Mouse (Mus musculus): ENCODE measurements around the gene 4933428G20Rik.

Gene 4933428G20Rik

GRCm38 (mm10) chr11:97505784-97506183 is 5.6 kb upstream of the 4933428G20Rik start:
- DNase-seq (ENCODE audit: low spot score): no peak

GRCm38 (mm10) chr11:97502846-97503245 is 2.7 kb upstream of the 4933428G20Rik start:
- no peak for DNase-seq (ENCODE audit: low spot score)

DNA sequence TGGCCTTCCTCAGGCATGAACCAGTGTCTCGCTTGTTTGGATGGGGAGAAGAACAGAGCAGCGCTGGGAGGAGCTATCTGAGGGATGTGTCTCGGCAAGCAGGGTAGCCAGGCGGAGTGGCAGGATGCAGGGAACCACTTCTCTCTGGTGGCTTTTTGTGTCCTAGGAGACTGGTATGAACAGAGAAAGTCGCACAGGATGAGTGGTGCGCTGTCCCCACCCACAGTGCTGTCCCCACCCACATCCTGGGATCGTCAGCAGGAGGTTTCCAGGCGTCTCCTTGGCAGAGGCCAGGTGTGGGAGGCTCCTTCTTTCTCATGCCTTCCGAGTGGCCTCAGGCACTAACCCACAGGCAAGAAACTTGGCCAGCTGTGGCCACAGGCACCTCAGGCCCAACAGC is 2.2 kb upstream of the 4933428G20Rik start:
- no peak for DNase-seq (ENCODE audit: low spot score)

DNA sequence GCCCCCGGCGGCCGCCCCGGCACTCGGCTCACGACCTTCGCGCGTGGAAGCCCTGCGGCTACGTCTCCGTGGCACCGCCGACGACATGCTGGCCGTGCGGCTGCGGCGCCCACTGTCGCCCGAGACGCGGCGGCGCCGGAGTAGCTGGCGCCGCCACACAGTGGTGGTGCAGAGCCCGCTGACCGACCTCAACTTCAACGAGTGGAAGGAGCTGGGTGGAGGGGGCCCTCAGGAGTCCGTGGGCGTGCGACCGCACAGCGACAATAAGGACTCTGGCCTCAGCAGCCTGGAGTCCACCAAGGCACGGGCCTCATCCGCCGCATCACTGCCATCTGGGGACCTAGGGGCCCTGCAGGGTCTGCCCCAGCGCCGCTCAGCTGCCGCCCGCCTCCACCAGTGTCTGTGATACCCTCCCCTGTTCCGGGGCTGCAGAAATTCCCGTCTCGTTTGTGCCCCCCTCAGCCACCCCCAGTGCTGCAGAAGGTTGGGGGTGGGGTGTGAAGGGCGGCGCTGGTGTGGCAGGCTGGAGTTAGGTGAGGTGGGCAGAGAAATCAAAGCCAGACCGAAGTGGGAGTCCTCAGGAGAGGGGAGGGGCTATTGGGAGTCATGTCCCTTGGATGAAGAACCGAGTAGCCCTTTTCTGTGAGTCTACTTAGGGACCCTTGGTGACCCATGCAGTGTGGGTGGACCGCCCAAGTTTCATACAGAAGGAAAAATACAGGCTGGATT is 744 bp upstream of the 4933428G20Rik start:
- DNase-seq (ENCODE audit: low spot score): no peak

DNA sequence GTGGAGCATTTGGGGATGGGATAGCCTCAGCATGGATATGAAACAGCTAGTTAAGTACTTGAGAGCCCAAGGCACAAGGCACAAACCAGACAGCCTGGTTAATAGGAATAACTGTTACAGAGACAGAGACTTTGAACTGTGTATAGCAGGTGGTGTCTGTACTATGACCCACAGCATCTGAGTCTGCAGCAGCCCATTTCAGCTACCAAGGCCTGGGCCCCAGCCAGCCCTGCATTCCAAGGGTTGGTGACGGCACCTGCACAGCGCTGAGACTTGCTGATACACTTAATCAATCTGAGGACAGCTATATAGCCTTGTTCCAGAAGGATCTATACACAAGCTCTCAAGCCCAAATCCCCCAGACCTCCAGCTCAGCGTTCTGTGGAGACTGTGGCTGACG is 2.6 kb downstream of the 4933428G20Rik start:
- no peak for DNase-seq (ENCODE audit: low spot score)

DNA sequence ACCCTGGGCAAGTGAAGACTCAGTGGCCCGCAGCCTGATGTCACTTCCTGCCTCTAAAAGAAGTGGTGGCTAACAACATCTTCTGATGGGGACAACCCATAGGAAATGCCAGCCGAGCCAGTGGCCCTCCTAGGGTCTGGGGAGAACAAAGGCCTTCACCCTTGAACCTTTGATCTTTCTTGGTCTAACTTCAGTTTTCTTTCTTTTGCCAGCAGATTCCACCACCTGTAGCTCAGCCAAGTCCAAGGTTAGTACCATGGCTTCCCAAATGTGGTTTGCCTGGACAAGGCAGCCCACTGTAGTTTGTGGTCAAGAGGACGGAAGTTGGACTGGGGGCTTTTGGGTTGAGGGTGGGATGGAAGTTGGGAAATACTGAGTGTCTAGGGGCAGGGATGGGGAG is 7.3 kb downstream of the 4933428G20Rik start:
- no peak for DNase-seq (ENCODE audit: low spot score)

- DNase-seq (ENCODE audit: low spot score): no peak
Observed at GRCm38 (mm10) chr11:97491640-97492039, 8.5 kb downstream of the 4933428G20Rik start.

DNA sequence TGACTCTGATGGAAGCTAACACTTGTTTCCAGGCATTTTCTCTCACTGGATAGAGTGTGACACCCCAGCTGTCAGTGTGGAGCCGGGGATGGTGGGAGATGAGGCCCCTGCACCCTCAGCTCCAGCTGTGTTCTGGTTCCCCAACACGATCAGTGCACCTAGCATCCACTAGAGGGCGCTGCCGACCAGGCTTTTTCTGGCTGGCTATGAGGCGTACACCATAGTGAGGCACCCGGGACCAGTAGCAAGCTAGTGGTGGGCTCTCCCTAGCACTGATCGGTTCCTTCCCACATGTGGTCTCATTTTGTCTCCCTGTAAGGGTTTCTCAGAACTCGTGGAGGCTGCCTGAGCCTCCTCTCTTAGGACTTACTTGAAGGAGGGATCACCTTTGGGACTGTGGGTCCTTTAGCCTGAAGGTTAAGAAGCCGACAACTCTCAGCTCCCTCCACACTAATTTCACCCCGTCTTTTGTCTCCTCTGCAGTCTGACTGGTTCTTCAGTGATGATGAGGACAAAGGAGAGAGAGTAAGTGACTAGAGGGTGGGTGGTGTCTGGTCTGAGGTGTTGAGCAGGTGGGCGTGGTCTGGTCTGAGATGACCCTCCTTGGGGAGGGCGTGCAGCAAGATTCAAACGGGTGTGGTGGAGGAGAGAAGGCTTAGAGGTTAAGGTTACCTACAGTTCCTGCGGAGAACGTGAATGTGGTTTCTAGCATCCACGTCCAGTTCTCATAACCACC is 10.4 kb downstream of the 4933428G20Rik start:
- DNase-seq (ENCODE audit: low spot score): peak; percentile 78

DNA sequence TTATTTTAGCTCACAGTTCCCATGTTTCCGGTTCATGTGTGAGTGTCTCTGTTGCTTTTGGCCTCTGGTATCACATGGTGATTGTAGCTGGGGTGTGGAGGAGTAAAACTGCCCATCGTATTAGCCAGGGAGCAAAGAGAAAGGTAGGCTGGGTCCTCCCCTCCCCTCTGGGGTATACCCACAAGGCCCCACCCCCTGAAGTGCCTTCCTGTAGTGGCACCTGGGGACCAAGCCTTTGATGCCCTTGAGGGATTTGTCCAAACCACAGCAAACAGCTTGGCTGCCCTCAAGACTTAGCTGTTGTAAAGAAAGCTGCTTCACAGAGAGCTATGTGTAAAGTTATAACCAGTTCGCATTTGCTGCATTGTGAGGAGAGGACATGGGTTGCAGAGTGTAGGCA is 12.5 kb downstream of the 4933428G20Rik start:
- DNase-seq (ENCODE audit: low spot score): no peak

DNA sequence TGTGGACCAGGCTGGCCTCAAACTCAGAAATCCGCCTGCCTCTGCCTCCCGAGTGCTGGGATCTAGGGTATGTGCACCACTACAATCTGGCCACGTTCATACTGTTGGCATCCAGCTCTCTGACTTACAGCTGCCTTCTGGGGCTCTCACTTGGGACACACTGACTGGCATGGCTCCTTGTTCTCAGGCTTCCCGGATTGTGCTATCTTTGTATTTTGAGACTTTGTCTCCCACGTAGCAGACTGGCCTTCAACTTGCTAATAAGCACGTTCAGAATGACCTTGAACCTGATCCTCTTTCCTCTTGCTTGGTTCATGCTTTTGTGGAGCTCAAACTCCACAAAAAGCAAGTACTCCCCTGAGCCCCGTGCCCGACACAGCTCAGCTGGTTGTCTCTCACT is 14.5 kb downstream of the 4933428G20Rik start:
- DNase-seq (ENCODE audit: low spot score): no peak

DNA sequence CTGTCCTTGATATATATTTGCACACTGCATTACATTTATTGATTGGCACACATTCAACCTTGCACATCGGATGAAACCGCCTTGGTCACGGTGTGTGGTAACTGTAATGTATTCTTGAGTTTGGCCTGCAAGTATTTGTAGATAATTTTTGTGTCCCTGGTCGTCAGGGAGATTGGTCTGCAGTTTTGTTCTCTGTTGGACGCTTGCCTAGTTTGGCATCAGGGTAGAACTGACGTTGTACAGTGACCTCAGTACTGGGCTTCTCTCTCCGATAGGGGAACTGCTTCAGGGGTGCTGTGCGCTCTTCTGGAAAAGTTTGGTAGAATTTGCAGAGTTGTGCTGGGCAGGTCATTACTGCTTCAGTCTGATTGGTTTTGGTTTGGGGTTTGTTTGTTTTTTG is 20.3 kb downstream of the 4933428G20Rik start:
- no peak for DNase-seq (ENCODE audit: low spot score)

DNA sequence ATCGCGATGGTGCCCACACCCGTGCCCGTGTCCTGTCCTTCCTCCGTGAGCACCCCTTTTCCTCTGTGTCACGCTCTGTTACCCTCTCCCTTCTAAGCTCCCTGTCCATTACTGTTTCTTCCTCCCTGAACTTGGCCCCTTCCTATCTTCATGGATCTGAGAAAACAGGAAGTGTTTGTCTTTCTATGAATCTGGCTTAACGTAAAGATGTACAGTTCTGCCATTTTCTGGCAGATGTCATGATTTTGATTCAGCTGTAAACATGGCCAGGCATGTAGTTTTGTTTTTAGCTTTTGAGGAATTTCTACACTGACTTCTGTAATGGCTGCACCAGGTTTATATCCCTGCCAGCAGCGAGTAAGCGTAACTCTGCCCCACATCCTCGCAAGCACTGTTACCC is 21.1 kb downstream of the 4933428G20Rik start:
- DNase-seq (ENCODE audit: low spot score): no peak

DNA sequence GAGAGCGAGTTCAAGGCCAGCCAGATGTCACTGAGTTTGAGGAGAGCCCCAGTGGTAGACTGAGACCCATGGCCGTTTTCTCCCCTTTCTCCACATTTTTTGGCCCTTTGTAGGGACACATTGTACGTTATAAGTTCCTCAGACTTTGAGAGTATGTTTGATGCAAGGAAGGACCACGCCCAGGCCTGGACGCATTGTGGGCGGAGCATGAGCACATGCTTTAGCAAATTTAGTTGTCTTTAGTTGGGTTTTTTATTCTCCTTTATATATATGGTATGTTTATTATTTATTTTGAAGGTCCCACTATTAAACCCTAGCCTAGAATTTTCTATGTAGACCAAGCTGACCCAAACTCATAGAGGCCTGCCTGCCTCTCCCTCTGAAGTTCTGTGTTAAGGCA is 21.8 kb downstream of the 4933428G20Rik start:
- DNase-seq (ENCODE audit: low spot score): no peak

DNA sequence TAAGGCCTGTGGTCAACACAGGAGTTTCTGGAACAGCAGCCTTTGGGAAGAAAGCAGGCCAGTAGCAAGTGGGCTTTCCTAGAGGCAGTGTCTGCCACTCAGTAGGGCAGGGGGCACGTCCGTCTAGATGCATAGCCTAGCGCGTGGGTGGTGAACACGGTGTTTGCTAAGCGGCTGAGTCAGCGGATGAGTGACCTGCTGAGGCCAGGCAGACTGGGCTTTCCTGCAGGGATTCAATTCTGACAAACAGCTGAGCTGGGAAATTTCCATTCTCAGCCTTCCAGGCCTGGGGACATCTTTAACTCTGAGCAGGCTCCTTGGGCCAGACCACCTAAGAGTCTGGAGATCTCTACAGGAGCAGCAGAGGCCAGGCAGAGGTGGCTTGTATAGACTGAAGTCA is 22.7 kb downstream of the 4933428G20Rik start:
- no peak for DNase-seq (ENCODE audit: low spot score)

DNA sequence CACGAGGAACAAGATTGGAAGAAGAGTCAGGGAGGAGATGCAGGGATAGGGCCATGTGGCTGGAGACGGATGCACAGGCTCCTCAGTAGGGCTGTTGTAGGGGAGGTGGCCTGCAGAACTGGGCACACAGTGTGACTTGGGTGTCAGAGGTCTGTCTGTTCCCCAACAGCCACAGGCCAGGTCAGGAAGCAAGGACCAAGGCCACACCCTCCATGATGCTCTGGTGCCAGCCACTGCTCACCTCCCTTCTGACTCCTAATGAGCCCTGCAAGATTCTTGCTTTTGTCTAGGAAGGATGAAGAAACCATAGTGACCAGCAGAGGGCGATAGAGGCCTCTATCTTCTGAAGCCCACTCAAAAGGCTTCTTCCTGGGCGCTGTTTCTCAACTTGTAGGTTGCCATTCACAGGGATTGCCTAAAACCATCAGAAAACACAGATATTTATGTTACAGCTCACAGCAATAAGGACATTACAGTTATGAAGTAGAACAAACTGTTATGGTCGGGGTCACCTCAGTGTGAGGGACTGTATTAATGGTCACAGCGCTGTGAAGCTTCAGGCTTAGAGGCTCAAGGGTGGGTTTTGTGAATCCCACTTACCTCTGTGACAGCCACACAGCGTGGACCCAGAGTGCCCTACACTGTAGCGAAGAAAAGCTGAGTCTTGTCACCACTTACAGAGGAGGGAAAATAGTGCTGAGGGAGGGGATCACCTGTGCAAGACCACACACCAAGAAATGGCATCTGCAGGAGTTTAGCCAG is 23.6 kb downstream of the 4933428G20Rik start:
- DNase-seq (ENCODE audit: low spot score): peak; percentile 75

- DNase-seq (ENCODE audit: low spot score): no peak
Observed at GRCm38 (mm10) chr11:97471276-97471675, 28.9 kb downstream of the 4933428G20Rik start.

DNA sequence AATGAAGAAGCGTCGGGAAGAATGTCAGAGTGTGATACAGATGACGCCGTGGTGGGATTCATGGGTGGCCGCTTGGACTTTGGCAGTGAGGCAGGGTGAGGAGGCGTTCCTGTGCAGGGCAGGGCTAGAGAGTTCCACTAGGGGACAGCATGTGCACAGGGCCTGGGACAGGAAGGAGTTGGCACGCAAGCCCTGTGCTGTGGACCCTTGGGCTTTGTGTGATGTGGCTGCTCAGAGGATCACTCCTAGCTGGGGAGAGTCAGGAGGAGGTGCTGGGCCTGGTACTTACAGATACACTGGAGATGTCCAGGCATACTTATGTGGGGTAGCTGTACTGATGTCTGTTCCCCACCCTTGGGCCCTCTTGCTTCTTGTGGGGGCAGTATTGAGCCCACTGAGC is 30.3 kb downstream of the 4933428G20Rik start:
- DNase-seq (ENCODE audit: low spot score): no peak

DNA sequence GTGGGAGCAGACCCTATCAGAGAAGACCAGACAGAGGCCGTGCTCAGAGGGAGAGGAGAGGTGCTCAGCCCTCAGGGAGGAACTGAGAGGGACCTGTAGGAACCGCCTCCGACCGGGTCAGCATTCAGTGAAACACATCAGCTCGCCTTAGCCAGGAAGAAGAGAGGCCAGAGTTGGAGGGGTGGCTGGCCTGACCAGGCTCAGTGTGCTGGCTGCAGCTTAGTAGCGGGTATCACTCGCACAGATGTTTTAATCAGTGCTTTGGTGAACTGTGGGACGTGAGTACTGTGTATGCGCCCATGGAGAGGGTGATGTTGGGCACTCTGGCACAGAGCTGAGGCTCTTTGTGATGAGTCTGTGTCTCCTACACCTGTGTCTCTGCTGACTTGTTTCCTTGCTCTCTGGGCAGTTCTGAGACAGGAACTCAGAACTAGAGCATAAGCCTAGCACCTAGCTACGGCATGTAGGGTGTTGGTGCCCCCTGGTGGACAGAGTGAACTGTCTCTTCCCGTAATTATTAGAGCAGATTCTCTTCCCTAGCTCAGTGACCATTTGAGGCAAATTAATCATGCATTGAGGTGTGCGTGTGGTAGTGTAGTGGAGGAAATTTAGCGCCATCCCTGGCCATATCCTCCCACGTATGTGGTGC is 31.4 kb downstream of the 4933428G20Rik start:
- DNase-seq (ENCODE audit: low spot score): peak; percentile 84

GRCm38 (mm10) chr11:97466444-97467160 is 33.5 kb downstream of the 4933428G20Rik start:
- DNase-seq (ENCODE audit: low spot score): no peak

DNA sequence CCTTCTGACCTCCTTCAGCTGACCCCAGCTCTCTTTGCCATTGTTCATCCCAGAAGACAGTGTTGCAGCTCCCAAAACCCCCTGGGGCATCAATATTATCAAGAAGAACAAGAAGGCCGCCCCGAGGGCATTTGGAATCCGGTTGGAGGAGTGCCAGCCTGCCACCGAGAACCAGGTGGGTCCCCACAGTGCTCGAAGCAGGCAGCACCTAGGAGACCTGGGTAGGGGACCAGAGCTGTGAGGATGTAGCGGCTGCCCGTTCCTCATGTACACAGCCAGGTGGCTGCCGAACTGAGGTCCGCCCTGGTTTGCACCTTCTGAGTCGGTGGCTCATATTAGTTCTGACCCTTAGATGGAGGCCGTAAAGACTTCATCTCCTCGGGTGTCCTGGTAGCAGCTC is 34.2 kb downstream of the 4933428G20Rik start:
- DNase-seq (ENCODE audit: low spot score): no peak

DNA sequence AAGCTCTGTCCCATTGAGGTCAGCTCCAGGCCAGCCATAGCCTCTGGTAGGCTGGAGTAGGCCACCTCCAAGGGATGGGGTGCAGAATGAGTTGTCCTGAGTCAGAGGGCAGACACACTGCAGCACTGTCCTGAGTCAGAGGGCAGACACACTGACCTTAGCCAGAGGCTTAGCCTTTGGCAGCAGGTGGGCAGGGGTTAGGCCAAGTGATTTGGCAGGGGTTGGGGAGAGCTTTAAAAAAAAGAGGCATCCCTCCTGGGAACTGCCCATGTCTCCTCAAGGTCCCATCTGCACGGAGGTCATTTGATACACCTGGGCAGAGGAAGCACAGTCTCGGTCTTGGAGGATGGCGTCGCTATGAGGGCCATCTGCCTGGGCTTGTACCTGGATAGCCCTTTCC is 36.1 kb downstream of the 4933428G20Rik start:
- DNase-seq (ENCODE audit: low spot score): no peak

GRCm38 (mm10) chr11:97463166-97463565 is 37.0 kb downstream of the 4933428G20Rik start:
- DNase-seq (ENCODE audit: low spot score): no peak
